9 mouse cellular contexts compared by ENCODE assay signal in the genomic region with DNA sequence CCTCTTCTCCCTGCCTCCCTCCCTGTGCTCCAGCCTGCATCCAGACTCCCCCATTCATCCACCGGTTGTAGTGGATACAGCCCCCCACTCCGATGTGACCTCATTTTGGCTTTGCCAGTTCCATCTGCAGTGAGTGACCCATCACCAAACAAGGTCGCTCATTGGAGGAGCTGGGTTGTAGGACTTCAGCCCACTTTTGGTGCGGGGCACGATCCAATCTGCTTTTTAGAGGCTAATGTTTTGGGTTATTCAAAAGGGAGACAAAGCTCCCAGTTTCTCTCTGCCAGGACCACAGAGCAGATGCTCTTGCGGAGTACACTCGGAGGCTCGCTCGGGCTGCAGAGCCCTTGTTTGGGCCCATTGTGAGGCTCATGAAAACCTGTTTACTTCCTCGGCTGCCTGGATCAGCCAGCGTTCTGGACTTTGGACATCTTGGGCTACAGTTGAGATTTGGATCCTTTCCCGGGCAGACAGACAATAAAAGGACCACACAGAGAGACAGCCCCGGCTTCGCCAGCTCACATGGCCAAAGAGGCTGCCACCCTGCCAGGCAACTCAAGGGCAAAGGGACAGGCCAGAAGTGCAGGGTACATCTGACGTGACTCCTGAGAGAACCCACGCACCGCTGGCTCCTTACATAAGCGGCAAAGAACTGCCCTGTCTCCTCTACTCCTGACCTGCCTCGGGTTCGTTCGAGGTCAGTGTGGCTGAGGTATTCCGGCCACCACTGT.
DNase-seq lines count a peak whose midpoint lies in the region; ATAC-seq and TF ChIP-seq lines count a peak whose summit lies in the region.
"Had no signal": no experiment of that assay in that cellular context is flagged by ENCODE, and none has a peak within 500 bp of the region (broad histone marks: within the 10 kb centered on the region; RNA-seq: fewer than 3 reads in every experiment).

No protein-coding gene starts in this region.

- no peak overlapping the region for H3K4me2 ChIP-seq in forebrain, postnatal 0 days (ENCODE audit: low read depth)
- no peak overlapping the region for H3K4me2 ChIP-seq in intestine, embryonic 14.5 days (ENCODE audit: low read length)

- peak; percentile 62 for DNase-seq in lung, postnatal 10 days
- no peak for DNase-seq in lung, adult 18-20 months
- peak; percentile 81 for DNase-seq in forebrain, postnatal 0 days
- DNase-seq in intestine, embryonic 14.5 days (ENCODE audit: low spot score) = peak; percentile 66
- DNase-seq in left cerebral cortex, adult 18-20 months (ENCODE audit: low spot score in 2 of 2) = peak; percentile 45 to 56
- DNase-seq in retina, postnatal 1 day = peak; percentile 84
- DNase-seq in spleen, postnatal 14 days (ENCODE audit: low spot score in 2 of 2) = no peak

- 30% methylated on average over 22 of the region's 22 CpGs for WGBS in forebrain, postnatal 0 days
- 61% methylated on average over 22 of the region's 22 CpGs for WGBS in intestine, embryonic 14.5 days

- H3K4me1 ChIP-seq in forebrain, postnatal 0 days (ENCODE audit: insufficient read depth) = peaks cover 5% of the 10 kb centered on the region; the same call in 1 of the 2 replicates
- H3K4me1 ChIP-seq in intestine, embryonic 14.5 days (replicated peaks; ENCODE audit: control insufficient read depth, insufficient read depth, low read length) = no peaks in the 10 kb centered on the region
- H3K4me1 ChIP-seq: megakaryocyte, embryonic 14.5 days had no signal

- H3K27ac ChIP-seq in forebrain, postnatal 0 days (ENCODE audit: low read depth, low read length) = peak overlapping the region; percentile 54; the same call in 1 of the 2 replicates
- H3K27ac ChIP-seq in intestine, embryonic 14.5 days (ENCODE audit: low read depth) = no peak overlapping the region

- no peaks in the 10 kb centered on the region for H3K27me3 ChIP-seq in forebrain, postnatal 0 days (ENCODE audit: insufficient read depth, low read length)
- H3K27me3 ChIP-seq in intestine, embryonic 14.5 days (replicated peaks; ENCODE audit: control insufficient read depth, insufficient read depth, low read length) = 0 out of 2 replicates have a peak, but pooled peaks cover 2% of the 10 kb centered on the region

- no peaks in the 10 kb centered on the region for H3K36me3 ChIP-seq in forebrain, postnatal 0 days (ENCODE audit: insufficient read depth)
- H3K36me3 ChIP-seq in intestine, embryonic 14.5 days (ENCODE audit: control insufficient read depth, insufficient read depth, low read length) = no peaks in the 10 kb centered on the region

- no peak overlapping the region for H3K4me3 ChIP-seq in forebrain, postnatal 0 days (ENCODE audit: low read depth, low read length)
- no peak overlapping the region for H3K4me3 ChIP-seq in intestine, embryonic 14.5 days (ENCODE audit: low read depth, low read length)
- H3K4me3 ChIP-seq: megakaryocyte, embryonic 14.5 days had no signal

- no peak overlapping the region for H3K9ac ChIP-seq in forebrain, postnatal 0 days
- no peak overlapping the region for H3K9ac ChIP-seq in intestine, embryonic 14.5 days (ENCODE audit: low read length)

- TF ChIP-seq CTCF in forebrain, postnatal 0 days (IDR thresholded peaks at IDR 0.05; ENCODE audit: low read depth) = no peak

- peak; percentile 85 for ATAC-seq in forebrain, postnatal 0 days
- ATAC-seq in intestine, embryonic 14.5 days (replicated peaks; ENCODE audit: low FRiP score, low TSS enrichment, low read depth) = no peak
- no peak for ATAC-seq in activated CD4-positive, CD25-positive, alpha-beta regulatory T cell, adult 4 months

- no peaks in the 10 kb centered on the region for H3K9me3 ChIP-seq in forebrain, postnatal 0 days (ENCODE audit: low read length)
- no peaks in the 10 kb centered on the region for H3K9me3 ChIP-seq in intestine, embryonic 14.5 days (ENCODE audit: control insufficient read depth, low read length)
- H3K9me3 ChIP-seq: megakaryocyte, embryonic 14.5 days had no signal

Comparison
In these comparisons a context has a peak if more than half of its experiments do, and no peak if none do; other contexts are left out.
1. DNase-seq: peak in lung, postnatal 10 days (single experiment), forebrain, postnatal 0 days (single experiment), intestine, embryonic 14.5 days (single experiment), left cerebral cortex, adult 18-20 months (2 of 2) and retina, postnatal 1 day (single experiment); none in lung, adult 18-20 months (0 of 2) and spleen, postnatal 14 days (0 of 2).